Mouse (Mus musculus) embryonic fibroblast, embryonic 13.5 days (primary cell): ENCODE measurements around the gene Anp32a.

ENCODE experiments used
- CTCF ChIP-seq: IDR thresholded peaks from 2 replicates; pipeline ENCODE4 v1.5.1; 2011; ENCODE audit warnings: mild to moderate bottlenecking, control low read depth, low read length, moderate library complexity, borderline replicate concordance; ENCODE audit not compliant: insufficient read depth
- POLR2A ChIP-seq: IDR thresholded peaks from 2 replicates; pipeline ENCODE4 v1.6.1; 2011; ENCODE audit warnings: low read depth, mild to moderate bottlenecking, control low read depth, low read length, moderate library complexity

GRCm38 (mm10) chr9:62377897-62378296 is 36.8 kb downstream of the Anp32a start:
- TF ChIP-seq POLR2A = no peak
- TF ChIP-seq CTCF = no peak
